Comparison of ENCODE assay signal across 8 mouse cellular contexts in the genomic region with DNA sequence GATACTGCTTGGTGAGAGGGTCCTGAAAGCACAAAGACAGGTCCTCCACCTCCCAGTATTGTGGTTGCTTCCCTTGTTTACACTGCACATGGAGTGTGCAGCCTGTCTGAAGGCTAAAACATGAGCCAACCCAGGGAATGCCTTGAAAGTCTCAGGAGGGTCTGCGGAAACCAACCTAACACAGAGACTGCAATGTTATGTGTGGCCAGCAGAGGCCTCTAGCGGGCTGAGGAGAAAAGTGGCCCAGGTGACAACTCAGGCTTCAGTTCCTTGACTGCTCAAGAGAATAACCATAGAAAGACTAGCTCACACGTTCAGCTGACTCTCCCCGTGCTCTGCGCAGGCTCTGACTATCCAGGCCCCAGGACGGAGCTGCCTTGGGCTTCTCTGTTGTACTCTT. TPM values are rescaled to one million over a fixed set of nuclear protein-coding genes. Genes with fewer than 3 reads are reported as not detected.
DNase-seq lines count a peak whose midpoint lies in the region; ATAC-seq and TF ChIP-seq lines count a peak whose summit lies in the region.

No protein-coding gene starts in this region.

- no peak for DNase-seq in testis, postnatal 14 days (ENCODE audit: low spot score)
- DNase-seq in cerebellum, adult 9-11 months: peak; percentile 19
- peak; percentile 80 for DNase-seq in hindbrain, postnatal 0 days (ENCODE audit: low spot score)
- DNase-seq in left cerebral cortex, postnatal 4 days: peak; percentile 49
- DNase-seq in stomach, postnatal 0 days (ENCODE audit: low spot score): peak; percentile 56

- intact Hi-C loops in left cerebral cortex, postnatal 4 days (cut with DNase I): no loop called here

- no peaks in the 10 kb centered on the region for H3K36me3 ChIP-seq in testis, adult 2 months (ENCODE audit: control insufficient read depth, insufficient read depth, low read length)
- no peaks in the 10 kb centered on the region for H3K36me3 ChIP-seq in hindbrain, postnatal 0 days (ENCODE audit: insufficient read depth, low read length)
- H3K36me3 ChIP-seq in midbrain, embryonic 15.5 days (replicated peaks): no peaks in the 10 kb centered on the region
- no peaks in the 10 kb centered on the region for H3K36me3 ChIP-seq in stomach, postnatal 0 days (ENCODE audit: control insufficient read depth, insufficient read depth, low read length)

- peaks cover 7% of the 10 kb centered on the region for H3K4me1 ChIP-seq in testis, adult 2 months (ENCODE audit: control insufficient read depth, insufficient read depth, low read length)
- H3K4me1 ChIP-seq in hindbrain, postnatal 0 days (ENCODE audit: insufficient read depth, low read length): no peaks in the 10 kb centered on the region
- H3K4me1 ChIP-seq in midbrain, embryonic 15.5 days: no peaks in the 10 kb centered on the region
- no peaks in the 10 kb centered on the region for H3K4me1 ChIP-seq in stomach, postnatal 0 days (replicated peaks; ENCODE audit: control insufficient read depth, insufficient read depth)

- no peak overlapping the region for H3K27ac ChIP-seq in testis, adult 2 months (ENCODE audit: control insufficient read depth, insufficient read depth, low read depth, low read length)
- no peak overlapping the region for H3K27ac ChIP-seq in hindbrain, postnatal 0 days
- H3K27ac ChIP-seq in midbrain, embryonic 15.5 days: no peak overlapping the region
- no peak overlapping the region for H3K27ac ChIP-seq in stomach, postnatal 0 days (replicated peaks)

- H3K4me2 ChIP-seq in hindbrain, postnatal 0 days (ENCODE audit: low read depth, low read length): peak overlapping the region; percentile 21; the same call in 1 of the 2 replicates
- H3K4me2 ChIP-seq in midbrain, embryonic 15.5 days: no peak overlapping the region
- H3K4me2 ChIP-seq in stomach, postnatal 0 days (replicated peaks; ENCODE audit: low read depth): no peak overlapping the region

- no peaks in the 10 kb centered on the region for H3K9me3 ChIP-seq in hindbrain, postnatal 0 days (ENCODE audit: low read length)
- H3K9me3 ChIP-seq in midbrain, embryonic 15.5 days: no peaks in the 10 kb centered on the region
- H3K9me3 ChIP-seq in stomach, postnatal 0 days (ENCODE audit: control insufficient read depth, low read length): no peaks in the 10 kb centered on the region

- TF ChIP-seq POLR2A in testis, adult 2 months (IDR thresholded peaks at IDR 0.05; ENCODE audit: control insufficient read depth, low read depth, low read length): no peak

- no peak overlapping the region for H3K9ac ChIP-seq in hindbrain, postnatal 0 days (replicated peaks; ENCODE audit: low read length)
- no peak overlapping the region for H3K9ac ChIP-seq in midbrain, embryonic 15.5 days
- H3K9ac ChIP-seq in stomach, postnatal 0 days (ENCODE audit: low read length): no peak overlapping the region

- no peak for TF ChIP-seq EP300 in stomach, postnatal 0 days (optimal IDR thresholded peaks at IDR 0.05)

- H3K27me3 ChIP-seq in testis, adult 2 months (ENCODE audit: control insufficient read depth, insufficient read depth, low read length): no peaks in the 10 kb centered on the region
- H3K27me3 ChIP-seq in hindbrain, postnatal 0 days (ENCODE audit: insufficient read depth, low read length): no peaks in the 10 kb centered on the region
- no peaks in the 10 kb centered on the region for H3K27me3 ChIP-seq in midbrain, embryonic 15.5 days (replicated peaks)
- no peaks in the 10 kb centered on the region for H3K27me3 ChIP-seq in stomach, postnatal 0 days (ENCODE audit: control insufficient read depth, insufficient read depth, low read length)

- no peak overlapping the region for H3K4me3 ChIP-seq in testis, adult 2 months (ENCODE audit: control insufficient read depth, low read depth, low read length)
- H3K4me3 ChIP-seq in hindbrain, postnatal 0 days (ENCODE audit: low read length): no peak overlapping the region
- H3K4me3 ChIP-seq in midbrain, embryonic 15.5 days: no peak overlapping the region
- no peak overlapping the region for H3K4me3 ChIP-seq in stomach, postnatal 0 days (ENCODE audit: low read depth, low read length)

- ATAC-seq in frontal cortex, adult (ENCODE audit: low TSS enrichment): peak; percentile 92
- ATAC-seq in hindbrain, postnatal 0 days: peak; percentile 80
- ATAC-seq in midbrain, embryonic 15.5 days (replicated peaks): peak; percentile 69
- ATAC-seq in stomach, postnatal 0 days (ENCODE audit: low FRiP score, low TSS enrichment): peak; percentile 75

- peak; percentile 74; the same call in 1 of the 2 replicates for TF ChIP-seq CTCF in testis, adult 2 months (IDR thresholded peaks at IDR 0.05; ENCODE audit: control insufficient read depth, insufficient read depth, insufficient replicate concordance, low read depth, low read length)
- peak; percentile 93 for TF ChIP-seq CTCF in hindbrain, postnatal 0 days (IDR thresholded peaks at IDR 0.05; ENCODE audit: low read depth)
- peak; percentile 92 for TF ChIP-seq CTCF in stomach, postnatal 0 days (IDR thresholded peaks at IDR 0.05; ENCODE audit: low read depth)

- WGBS in hindbrain, postnatal 0 days: 8% methylated on average over 6 of the region's 6 CpGs
- 9% methylated on average over 6 of the region's 6 CpGs for WGBS in midbrain, embryonic 15.5 days
- WGBS in stomach, postnatal 0 days: 4% methylated on average over 6 of the region's 6 CpGs

RNA-seq across cellular contexts. Expression of a gene that starts 20.8 kb away (rescaled TPM):
- polyA plus RNA-seq in testis, adult 2 months (2012; rRNA removed): 7.1 and 8.4 TPM in 2 replicates
- total RNA-seq in hindbrain, postnatal 0 days (2014; rRNA removed): 122 and 126 TPM in 2 replicates
- 47.7 and 48.9 TPM in 2 replicates for polyA plus RNA-seq in hindbrain, postnatal 0 days (2015; fragmentation: Nextera tagmentation; extraction: Ambion mirVana)
- total RNA-seq in left cerebral cortex, postnatal 4 days (2021): 100 to 1,000 TPM; 206 to 207 TPM
- 47.4 and 58.5 TPM in 2 replicates for polyA plus RNA-seq in midbrain, embryonic 15.5 days (2015; fragmentation: Nextera tagmentation; extraction: Ambion mirVana)
- 6.4 and 6.5 TPM in 2 replicates for polyA plus RNA-seq in stomach, postnatal 0 days (2015; fragmentation: Nextera tagmentation; extraction: Ambion mirVana)
